Mouse (Mus musculus): ENCODE results near the gene Gpc5.

The Gpc5 gene

DNA sequence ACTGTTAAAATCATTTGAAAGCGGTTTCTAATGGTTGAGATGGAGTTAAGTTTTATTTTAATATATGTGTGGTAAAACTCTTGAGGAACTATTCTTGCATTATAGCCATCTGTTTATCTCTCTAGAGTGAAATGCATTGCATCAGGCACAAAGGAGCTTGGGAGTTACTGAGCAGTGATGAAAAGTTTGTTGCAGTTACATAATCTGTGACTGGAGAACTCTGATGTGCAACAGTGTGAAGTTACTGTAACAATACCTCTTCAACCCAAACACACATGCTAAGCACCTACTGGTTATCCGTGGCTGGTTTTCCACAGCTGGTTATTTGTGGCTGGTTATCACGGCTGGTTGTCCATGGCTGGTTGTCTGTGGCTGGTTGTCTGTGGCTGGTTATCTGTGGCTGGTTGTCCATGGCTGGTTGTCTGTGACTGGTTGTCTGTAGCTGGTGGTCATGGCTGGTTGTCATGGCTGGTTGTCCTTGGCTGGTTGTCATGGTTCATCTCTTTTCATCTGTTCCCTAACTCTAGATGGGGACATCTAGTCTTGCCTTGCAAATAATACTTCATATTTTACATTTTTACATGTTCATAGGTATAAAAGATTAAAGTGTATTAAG, 273.4 kb downstream of the Gpc5 start:
- no peak for DNase-seq (ENCODE audit: low spot score in 2 of 2)

DNA sequence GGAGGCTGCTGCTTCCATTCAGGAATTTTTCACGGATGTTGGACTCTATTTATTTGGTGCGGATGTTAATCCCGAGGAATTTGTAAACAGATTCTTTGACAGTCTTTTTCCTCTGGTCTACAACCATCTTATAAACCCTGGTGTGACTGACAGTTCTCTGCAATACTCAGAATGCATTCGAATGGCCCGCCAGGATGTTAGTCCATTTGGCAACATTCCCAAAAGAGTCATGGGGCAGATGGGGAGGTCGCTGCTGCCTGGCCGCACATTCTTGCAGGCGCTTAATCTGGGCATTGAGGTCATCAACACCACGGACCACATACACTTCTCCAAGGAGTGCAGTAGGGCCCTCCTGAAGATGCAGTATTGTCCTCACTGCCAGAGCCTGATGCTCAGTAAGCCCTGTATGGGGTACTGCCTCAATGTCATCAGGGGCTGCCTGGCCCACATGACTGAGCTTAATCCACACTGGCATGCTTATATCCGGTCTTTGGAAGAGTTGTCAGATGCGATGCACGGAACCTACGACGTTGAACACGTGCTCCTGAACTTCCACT, 277.7 kb downstream of the Gpc5 start:
- DNase-seq (ENCODE audit: low spot score in 2 of 2), result no peak

DNA sequence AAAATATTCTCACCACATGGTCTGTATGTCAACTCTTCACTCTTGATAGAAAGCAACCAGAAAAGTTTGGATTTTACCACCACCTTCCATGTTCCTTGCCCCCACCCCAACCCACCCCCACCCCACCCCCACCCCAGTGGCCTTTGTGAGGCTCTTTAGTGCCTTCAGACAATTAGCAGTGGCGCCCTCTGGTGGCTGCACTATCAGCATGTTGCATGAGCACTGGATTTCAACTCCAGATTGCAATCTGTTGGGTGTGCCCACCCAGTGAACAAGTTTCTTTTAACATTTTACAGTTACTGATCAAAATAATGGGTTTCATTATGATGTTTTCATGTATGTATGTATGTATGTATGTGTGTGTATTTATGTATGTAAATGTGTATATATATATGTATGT, 279.1 kb downstream of the Gpc5 start:
- DNase-seq (ENCODE audit: low spot score in 2 of 2), result no peak

DNA sequence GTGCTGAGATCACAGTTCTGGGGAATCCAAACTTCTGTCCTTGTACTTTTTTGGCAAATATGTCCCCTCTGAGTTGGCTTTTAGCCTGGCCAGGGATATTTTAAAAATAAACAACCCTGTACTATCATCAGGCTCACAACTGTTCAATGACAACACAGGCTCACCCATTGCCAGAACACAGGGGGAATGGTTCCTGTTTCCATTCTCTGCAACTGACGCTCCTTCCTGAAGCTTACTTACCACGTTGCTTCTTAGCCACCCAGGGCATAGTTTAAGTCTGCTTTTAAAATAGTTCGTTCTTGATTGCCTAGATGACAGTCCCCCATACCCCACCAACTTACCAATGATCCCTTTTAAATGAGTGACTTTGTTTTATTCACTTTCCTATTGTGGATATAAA, 299.8 kb downstream of the Gpc5 start:
- DNase-seq (ENCODE audit: low spot score in 2 of 2), result no peak

DNA sequence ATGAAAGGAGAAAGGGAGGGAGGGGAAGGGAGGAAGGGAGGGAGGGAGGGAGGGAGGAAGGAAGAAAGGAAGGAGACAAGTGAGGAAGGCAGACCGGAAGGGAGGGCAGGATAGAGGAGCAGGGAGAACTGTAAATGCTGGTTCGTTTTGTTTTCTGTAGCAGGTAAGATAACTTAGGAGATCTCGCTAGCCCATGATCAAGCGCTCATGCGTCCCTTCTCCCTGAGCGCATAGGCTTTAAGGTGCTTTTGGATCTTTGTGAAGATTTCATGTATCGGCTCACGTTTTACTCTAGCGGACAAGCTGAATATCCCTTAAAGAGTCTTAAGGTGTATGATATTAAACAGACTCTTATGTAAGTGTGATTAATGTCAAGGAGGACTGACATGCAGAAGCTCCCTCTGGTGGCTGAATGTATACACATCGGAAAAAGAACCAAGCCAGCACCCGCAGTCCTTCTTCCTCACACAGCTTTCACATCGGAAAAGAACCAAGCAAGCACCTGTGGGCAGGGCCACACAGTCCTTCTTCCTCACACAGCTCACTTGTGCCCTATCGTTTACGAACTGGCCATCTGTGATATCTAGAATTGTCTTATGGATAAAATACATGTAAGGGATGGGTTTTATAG, 301.0 kb downstream of the Gpc5 start:
- DNase-seq (ENCODE audit: low spot score in 2 of 2), result peak; percentile 38 to 47

DNA sequence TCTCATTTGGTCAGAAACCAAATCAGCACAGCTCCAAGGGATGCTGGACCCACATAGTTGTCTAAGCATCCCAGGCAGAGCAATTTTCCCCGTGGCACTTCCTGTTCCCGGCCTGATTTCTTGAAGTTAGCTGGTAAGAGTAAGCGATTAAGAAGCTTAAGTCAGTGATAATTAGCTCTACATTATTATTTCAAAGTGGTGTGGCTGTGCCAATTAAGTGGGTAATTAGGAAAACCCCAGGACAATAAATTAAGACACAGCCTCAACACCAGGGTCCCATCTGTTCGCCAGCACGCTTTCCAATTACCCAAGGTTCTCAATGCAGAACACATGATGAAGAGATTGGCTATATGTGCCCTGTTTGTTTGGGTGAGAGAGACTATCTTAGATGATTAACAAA, 314.6 kb downstream of the Gpc5 start:
- DNase-seq (ENCODE audit: low spot score in 2 of 2), result no peak

DNA sequence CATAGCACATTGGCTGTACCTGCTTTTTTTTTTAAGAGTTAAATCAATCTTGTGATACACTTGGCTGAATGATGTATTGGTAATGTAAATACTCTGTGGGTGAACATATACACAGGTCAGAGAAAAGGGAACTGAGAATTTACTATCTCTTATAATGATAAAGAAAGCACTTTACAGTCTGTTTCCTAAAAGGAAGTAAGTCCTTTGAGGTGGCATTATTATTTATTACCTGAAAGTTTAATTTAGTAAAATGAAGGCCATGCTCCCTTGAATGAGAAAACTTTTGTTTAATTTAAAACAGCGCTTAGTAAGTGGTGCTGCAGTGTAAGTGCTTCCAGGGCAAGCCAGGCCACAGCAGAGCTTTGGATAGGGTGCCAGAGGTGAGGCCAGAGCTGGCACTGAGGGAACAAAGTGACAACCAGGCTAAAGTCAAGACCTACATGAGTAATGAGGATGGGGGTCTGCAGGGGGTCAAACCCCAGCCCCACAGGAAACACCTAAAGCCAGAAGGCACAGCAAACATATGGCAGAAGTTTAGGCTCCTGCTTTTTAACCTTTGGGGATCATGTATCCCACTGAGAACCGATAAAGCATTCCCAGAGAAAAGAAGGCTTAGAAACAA, 315.4 kb downstream of the Gpc5 start:
- no peak for DNase-seq (ENCODE audit: low spot score in 2 of 2)

DNA sequence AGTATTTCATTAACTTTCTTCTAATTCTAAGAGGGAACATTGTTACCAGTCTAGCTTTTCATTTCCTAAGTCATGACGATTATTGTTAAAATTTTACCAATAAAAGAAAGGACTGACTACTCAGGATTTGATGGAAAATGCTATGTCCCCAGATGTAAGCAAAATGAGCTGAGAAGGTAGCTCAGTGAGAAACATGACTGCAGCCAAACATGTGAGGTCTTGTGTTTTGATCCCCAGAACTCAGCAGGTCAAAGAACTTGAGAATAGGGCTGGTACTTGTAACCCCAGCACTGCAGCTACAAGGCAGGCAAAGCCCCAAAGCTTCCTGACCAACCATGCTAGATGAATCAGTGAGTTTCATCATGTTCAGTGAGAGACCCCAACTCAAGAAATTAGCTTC, 318.9 kb downstream of the Gpc5 start:
- no peak for DNase-seq (ENCODE audit: low spot score in 2 of 2)

DNA sequence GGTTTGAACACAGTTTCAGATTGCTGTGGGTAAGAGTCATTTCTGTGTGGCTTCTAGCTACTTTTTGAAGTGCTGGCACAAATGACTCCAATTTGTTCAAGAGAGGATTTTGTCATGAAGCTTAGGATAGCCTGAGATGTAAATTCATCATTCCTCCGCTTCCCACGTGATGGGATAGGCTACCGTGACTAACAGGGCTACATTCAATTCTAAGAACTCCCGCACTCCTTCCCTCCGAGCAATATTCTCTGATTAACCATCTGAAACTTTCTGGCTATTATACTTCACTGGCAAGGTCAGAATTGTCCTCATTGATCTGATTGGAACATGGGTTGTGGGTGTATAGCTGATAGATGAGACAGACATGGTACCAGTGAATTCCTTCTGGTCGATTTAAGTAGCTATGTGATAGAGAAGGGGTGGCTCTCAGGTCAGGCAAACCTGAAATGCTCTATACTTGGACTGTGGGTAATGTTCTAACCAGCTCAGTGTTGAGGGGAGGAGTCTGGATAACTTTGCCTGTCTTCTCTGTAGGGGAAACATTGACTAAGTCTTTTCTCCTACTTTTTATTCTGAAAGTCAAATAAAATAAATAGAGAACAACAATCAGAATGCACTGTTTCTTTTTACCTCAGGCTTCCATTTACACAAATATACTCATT, 319.6 kb downstream of the Gpc5 start:
- no peak for DNase-seq (ENCODE audit: low spot score in 2 of 2)

DNA sequence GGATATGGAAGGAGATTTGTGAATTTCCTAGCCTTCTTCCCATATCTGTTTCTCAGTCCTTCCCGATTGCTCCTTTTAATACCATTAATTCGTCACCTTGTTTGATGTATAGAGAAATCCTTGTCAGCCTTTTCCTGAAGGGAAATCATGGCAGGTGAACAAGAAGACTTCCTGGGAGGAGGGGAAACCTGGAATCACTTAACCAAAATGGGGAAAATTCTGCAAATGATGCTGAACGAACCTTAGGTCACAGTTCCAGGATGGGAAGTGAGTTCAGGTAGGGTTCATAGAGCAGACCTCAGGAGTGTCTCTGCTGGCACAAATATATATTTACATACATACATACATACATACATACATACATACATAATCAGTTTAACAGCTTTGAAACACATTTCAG, 320.8 kb downstream of the Gpc5 start:
- no peak for DNase-seq (ENCODE audit: low spot score in 2 of 2)

DNA sequence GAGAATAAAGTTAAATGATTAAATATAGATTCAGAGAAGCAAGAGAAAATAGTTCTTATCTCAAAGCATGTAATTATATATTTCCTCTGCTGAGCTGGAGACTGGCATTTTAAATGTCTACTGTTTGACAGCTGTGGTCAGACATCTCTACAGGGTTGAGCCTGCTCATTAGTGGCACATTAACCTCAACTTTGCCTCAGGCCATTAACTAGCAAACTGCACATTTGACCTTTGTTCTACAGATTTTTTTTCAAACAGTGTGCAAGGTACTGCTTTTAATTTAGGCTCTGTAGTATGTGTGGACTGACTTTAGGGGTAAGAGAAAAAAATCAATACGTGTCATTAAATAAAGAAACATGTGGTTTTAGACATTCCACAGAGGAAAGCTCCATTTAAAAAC, 321.4 kb downstream of the Gpc5 start:
- no peak for DNase-seq (ENCODE audit: low spot score in 2 of 2)

DNA sequence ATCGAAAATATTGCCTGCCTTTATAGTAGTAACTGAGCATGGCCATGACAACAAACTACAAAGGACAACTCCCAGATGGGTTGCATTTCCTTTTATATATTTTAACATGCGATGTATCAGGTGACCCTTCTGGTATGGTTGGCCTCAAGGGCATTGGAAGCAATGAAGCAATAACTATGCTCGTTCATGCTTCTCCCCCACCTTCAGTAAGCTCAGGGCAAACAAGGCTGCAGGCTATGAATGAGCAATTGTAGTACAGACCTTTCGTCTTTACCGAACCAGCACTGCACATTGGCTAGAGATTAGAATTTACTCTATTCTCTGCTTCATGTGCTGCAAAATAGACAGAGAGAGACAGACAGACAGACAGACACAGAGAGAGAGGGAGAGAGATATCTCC, 322.5 kb downstream of the Gpc5 start:
- DNase-seq (ENCODE audit: low spot score in 2 of 2), result no peak

DNA sequence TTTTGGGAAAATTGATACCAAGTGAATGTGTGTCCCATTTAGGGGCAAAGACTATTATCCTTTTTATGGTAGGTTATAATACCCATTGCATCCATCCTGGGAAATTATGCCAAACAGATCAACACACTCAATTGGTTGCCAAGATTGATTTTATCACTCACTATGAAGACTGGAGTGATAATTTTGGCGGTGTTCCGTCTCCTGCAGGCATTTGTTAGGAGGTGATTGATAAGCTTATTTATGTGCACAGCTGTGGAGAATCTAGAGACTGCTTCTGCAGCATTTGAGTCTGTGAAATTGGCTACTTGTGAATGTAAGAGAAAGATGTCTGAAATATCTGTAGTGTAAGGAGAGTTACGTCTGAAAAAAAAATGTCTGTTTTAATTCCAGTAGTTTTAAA, 340.0 kb downstream of the Gpc5 start:
- DNase-seq (ENCODE audit: low spot score in 2 of 2), result no peak

DNA sequence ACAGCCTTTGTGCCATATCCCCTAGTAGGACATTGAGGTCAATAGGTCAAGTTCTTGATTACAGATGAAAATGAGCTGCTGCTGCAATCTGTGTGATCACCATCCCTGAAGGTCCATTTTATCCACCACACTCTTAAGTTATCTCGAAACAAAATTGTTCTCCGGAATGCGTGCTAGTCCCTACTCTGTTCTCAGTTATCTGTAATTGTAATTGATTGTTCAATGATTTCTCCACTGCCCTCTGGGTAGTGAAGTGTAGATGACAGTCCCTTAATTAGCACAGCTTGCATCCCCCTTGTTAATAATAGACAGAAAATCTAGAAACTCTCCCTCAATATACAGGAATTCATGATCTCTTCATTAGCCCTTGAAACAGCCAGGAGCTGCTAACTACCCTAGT, 340.4 kb downstream of the Gpc5 start:
- DNase-seq (ENCODE audit: low spot score in 2 of 2), result no peak

DNA sequence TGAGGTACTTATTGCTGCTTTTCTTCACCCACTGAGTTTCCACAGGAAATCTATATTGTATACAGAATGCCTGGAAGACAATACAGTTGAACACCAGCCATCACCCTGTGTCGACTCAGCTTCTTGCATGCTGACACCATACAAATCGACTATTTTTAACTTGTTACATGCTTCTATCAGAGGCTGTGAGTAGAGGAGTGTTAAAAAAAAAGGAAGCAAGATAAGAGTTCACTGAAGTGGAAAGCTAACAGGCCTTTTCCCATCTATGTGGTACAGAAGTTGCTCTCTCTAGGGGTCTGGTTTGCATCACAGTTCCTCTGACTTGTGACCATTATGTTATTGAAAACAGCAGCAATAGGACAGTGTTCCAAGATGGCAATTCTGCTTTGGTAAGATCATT, 344.6 kb downstream of the Gpc5 start:
- no peak for DNase-seq (ENCODE audit: low spot score in 2 of 2)

DNA sequence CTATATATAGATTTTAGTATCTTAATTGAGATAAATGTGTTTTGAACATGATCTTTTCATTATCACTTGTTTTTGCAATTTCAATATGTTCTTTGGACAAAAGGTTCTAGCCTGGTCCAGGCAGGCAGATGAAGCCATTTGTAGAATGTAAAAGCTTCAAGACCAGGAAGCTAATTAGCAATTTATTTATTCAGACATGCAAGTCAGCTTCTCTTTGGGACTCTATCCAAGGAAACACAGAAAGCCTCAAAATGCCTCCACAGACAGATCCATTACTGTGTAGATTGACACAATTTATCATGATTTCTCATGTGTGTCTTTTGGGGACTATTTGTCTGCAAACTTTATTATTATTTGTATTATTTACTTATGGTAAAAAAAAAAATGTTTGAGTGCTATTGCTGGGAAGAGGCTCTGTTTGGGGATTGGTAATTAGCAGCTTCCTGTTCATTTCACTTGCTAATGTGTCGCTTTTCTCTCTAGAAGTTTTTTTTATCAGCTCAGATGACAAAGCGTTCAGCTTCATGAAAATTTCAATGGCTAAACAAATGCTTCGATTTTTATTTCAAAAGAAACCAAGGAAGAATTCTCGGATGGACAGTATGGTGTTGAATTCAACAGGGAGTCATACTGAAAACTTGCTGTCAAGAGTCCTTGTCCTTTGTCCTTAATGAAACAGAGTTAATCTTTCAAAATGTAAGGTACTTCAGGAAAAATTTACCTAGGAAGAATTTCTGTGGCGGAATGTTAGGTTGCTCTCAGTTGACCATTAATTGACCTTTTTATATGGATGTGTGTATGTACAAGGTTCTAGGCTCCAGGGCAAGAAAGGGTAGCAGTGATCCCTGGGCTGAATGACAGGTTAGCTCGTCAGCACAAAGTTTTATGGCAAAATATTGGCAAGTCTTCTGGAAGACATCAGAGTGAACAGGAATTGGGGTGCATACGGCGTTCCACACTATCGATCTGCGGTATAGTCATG, 353.1 kb downstream of the Gpc5 start:
- DNase-seq (ENCODE audit: low spot score in 2 of 2), result no peak

DNA sequence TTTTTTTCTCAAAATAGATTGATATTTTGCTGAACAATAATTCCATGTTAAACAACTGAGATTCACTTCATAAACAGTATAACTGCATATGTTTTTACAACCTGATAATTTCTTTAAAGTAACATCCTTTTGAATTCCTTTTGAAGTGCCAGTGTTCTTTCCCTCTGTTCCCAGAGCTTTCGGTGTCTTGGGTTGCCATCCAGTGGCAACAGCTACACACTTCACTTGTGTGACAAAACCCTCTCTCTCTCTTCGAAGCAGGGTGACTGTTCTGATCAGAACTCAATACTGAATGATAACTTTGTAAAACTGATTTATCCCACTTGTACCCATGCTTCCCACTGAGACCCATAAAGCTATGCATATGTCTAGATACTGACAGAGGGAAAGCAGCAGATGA, 358.9 kb downstream of the Gpc5 start:
- DNase-seq (ENCODE audit: low spot score in 2 of 2), result no peak

DNA sequence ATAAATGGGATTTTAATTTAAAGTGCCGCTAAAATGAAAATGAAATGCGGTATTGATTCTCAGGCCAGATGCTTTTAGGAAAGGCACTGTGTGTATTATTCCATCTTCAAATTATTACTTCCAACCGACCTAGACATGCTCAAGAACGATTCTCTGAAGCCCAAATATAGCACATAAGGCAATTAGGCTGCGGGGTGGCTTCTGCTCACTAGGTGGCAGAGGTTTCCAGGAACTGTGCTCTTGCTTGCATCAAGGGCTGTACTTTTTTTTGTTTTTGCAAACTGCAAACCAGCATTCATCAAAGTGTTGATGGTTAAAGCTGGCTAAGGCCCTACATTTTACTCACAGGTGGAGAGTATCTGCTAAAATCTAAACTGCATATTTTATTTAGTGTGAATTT, 375.9 kb downstream of the Gpc5 start:
- DNase-seq (ENCODE audit: low spot score in 2 of 2), result no peak

DNA sequence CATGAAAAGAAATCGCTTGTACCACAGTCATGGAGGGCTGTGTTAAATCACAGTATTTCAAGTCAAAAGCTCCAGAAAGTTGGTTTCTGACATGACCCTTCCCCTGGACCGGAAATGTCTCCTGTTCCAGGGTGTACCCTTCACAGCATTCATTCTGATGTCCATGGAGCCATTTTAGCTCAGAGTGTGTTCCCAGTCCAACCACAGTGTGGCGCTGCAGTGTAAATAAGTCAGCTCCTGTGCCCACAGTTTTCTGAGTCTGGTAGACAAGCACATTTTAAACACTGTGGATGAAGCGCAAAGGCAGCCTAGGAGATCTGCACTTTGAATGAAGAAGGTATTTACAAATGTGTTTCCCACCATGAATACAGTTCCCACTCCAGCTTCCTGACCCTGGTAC, 383.2 kb downstream of the Gpc5 start:
- DNase-seq (ENCODE audit: low spot score in 2 of 2), result peak; percentile 33 to 36

DNA sequence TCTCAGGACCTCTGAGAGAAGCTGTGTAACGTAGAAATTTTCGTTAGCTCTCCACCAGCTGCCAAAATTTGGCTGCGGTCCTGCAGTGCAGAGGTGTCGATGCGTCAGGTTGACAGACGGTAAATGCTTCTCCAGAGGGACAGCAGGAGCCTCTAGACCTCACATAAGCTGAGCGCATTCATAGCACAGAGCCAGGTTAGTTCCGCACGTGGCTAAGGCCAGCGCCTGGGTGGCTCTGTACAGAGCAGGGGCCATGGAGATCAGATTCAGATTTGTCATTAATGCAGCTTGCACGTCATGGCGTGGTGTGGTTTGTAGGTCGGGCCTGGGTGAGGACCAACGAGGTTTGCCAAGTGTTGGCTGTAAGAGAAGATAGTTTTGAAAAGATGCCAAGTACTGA, 385.3 kb downstream of the Gpc5 start:
- DNase-seq (ENCODE audit: low spot score in 2 of 2), result no peak

DNA sequence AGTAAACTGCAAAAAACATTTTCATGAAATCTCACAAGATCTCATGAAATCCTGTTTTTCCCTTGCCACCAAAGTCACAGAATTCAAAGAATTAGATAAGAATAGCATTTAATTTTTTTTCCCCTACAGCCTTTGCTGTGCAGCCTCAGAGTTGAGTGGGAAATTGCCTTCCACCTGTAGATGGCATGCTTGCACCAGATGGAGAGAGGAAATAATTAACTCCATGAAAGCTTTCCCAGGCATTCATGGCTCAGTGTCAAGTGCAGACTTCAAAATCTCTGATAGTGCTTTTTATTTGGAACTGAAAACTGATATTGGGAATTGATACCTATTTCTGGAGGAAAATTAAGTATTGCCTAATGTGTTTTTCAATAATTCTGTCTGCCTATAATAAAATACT, 393.1 kb downstream of the Gpc5 start:
- DNase-seq (ENCODE audit: low spot score in 2 of 2), result no peak

DNA sequence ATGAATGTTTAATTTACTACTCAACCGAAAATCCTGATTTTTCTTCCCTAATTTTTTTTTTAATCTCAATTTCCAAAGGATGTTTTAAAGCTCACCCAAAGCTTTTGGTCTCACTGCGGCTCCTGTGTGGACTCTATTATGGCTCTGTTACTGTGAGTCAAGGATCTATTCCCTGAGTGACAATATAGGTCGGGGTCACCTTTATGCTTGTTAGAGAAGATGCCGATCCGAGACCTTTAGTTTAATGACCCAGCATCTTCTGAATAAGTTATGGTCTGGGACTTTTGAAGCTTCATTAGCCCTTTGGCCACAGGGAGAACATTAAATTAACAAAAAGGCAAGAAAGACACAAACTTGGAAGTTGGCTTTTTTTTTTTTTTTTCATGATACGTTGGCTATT, 408.8 kb downstream of the Gpc5 start:
- DNase-seq (ENCODE audit: low spot score in 2 of 2), result no peak
